ENCODE assay signal across 8 mouse cellular contexts in the genomic region with DNA sequence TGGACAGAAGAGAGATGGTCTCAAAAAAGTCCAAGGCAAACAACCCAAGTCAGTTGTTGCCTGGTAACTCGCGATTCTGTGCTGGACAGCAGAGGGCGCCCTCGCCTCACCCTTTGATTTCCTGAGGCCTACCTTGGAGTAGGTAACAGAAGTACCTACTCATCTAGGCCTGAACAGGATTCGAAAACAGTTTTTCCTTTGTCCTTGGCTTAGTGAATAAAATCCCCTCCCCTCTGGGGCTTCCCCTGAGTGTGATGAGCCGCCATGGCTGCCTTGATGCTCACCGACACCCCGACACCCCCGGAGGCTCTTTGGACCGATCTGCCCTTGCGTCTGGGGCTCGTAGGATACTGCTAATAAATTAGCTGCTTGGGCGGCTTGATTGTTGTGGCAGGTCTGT.
DNase-seq lines count a peak whose midpoint lies in the region; ATAC-seq and TF ChIP-seq lines count a peak whose summit lies in the region.

No protein-coding gene starts in this region.

- no peak overlapping the region for H3K4me3 ChIP-seq in liver, postnatal 0 days (ENCODE audit: low read depth, low read length)

- no peaks in the 10 kb centered on the region for H3K36me3 ChIP-seq in liver, postnatal 0 days (replicated peaks; ENCODE audit: insufficient read depth, low read length)

- no peaks in the 10 kb centered on the region for H3K9me3 ChIP-seq in liver, postnatal 0 days (ENCODE audit: low read length)

- no peaks in the 10 kb centered on the region for H3K27me3 ChIP-seq in liver, postnatal 0 days (ENCODE audit: insufficient read depth, low read length)

- intact Hi-C loops in gastrocnemius, postnatal 36 days (cut with DNase I), result loop anchor here (10.0 kb wide), 2 partner anchors 147 to 657 kb away; no protein-coding TSS in a partner anchor

- peak; percentile 55 for DNase-seq in A20 (ENCODE audit: low read depth, low spot score)
- DNase-seq in adipocyte (ENCODE audit: low spot score), result peak; percentile 70
- DNase-seq in embryo, embryonic 10 days (ENCODE audit: low spot score), result peak; percentile 81
- DNase-seq in gastrocnemius, postnatal 36 days, result peak; percentile 45 to 48
- DNase-seq in kidney, postnatal 14 days, result peak; percentile 75
- DNase-seq in liver, postnatal 0 days, result peak; percentile 68
- peak; percentile 60 for DNase-seq in ovary, postnatal 14 days (ENCODE audit: low spot score)
- peak; percentile 15 to 69 for DNase-seq in thymus, postnatal 10 days (ENCODE audit: low spot score in 2 of 2)

- H3K4me1 ChIP-seq in liver, postnatal 0 days (ENCODE audit: insufficient read depth), result no peaks in the 10 kb centered on the region

- no peak overlapping the region for H3K27ac ChIP-seq in liver, postnatal 0 days (ENCODE audit: low read depth)

- WGBS in liver, postnatal 0 days (ENCODE audit: insufficient replicate concordance), result 62% methylated on average over 13 of the region's 13 CpGs

- H3K4me2 ChIP-seq in liver, postnatal 0 days (ENCODE audit: low read depth, low read length), result no peak overlapping the region

- H3K9ac ChIP-seq in liver, postnatal 0 days (replicated peaks), result no peak overlapping the region

- ATAC-seq in liver, postnatal 0 days, result no peak

- TF ChIP-seq EP300 in liver, postnatal 0 days (IDR thresholded peaks at IDR 0.05; ENCODE audit: low read depth), result no peak

- TF ChIP-seq CTCF in liver, postnatal 0 days (IDR thresholded peaks at IDR 0.05; ENCODE audit: low read depth), result peak; percentile 75
